Mouse (Mus musculus) megakaryocyte, embryonic 14.5 days (primary cell): Measurements from ENCODE around the gene Gpr152.

Source experiments
- FLI1 ChIP-seq: IDR thresholded peaks from 2 replicates; pipeline ENCODE4 v1.6.1; 2012; ENCODE audit warnings: low read length, inconsistent platforms, mixed read lengths
- GATA1 ChIP-seq: IDR thresholded peaks from 3 replicates; pipeline ENCODE4 v1.6.1; 2012; ENCODE audit warnings: mixed read lengths, low read length, inconsistent platforms, borderline replicate concordance

DNA sequence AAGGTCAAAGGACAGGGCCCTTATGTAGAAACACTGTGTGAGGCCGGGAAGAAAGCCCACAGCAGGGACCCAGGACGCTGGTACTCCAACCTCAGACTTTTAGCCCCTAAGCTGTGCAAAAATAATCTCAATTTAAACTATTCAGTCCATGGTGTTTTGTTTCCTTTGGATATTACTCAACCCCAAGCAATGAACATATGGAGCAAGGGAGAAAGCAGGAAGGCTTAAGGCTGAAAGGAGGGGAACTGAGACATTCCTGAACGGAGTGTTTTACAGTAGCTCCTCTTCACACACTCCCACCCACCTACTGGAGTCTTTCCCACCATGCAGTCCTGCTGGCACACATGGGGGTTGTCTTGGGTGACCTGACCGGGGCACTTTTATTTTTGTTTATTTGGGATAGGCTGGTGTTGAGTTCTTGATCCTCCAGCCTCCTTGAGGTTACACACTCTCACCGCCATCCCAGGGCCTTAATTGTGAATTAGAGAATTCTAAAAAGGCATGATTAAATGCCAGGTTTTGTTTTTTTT lies 44.7 kb upstream of the Gpr152 start:
- TF ChIP-seq GATA1 (no peak), FLI1 (no peak)
